Mouse (Mus musculus) erythroblast, embryonic 14.5 days (primary cell): ENCODE measurements around the gene Nav3.

ENCODE experiments used
- GATA1 ChIP-seq: IDR thresholded peaks from 2 replicates; pipeline ENCODE4 v1.6.1; 2012; ENCODE audit warnings: low read length, inconsistent platforms, mixed read lengths
- TAL1 ChIP-seq: IDR thresholded peaks from 3 replicates; pipeline ENCODE4 v1.6.1; 2012; ENCODE audit warnings: low read length, inconsistent platforms, mixed read lengths

GRCm38 (mm10) chr10:110455838-110456493 is at the start of gene Nav3:
- no peak for TF ChIP-seq GATA1
- no peak for TF ChIP-seq TAL1
